Mouse (Mus musculus) ES-E14 (cell line): ENCODE results near the gene Olfr430.

Experiments used
- CHD2 ChIP-seq: IDR thresholded peaks from 2 replicates; pipeline ENCODE4 v1.6.1; 2014; ENCODE audit warnings: mild to moderate bottlenecking, low read depth, low read length, inconsistent platforms
- HCFC1 ChIP-seq: IDR thresholded peaks from 2 replicates; pipeline ENCODE4 v1.6.1; 2012; ENCODE audit warnings: low read length, inconsistent platforms, borderline replicate concordance; ENCODE audit not compliant: insufficient read depth

DNA sequence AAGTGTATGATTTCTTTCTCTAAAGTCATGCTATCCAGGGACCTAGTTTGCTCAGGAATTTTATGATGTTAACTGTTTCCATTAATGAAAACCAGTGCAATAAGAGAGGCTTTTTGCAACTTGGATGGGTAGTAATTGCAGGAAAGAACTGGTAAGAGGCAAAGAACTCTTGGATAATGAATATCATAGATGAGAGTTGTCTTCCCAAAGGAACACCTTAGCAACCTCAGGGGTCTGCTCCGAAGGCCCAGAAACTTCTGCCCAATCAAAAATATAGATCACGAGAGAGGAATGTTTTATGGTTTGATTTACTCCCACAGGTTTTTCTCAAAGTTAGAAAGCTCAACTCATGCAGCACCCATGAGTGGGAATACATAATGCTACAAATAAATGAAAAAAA is 17.6 kb downstream of the Olfr430 start, which contains the start of gene Olfr429:
- no peak for TF ChIP-seq CHD2
- no peak for TF ChIP-seq HCFC1
